Mouse (Mus musculus): Measurements from ENCODE around the gene Phlda3. TPM values are rescaled to one million over a fixed set of nuclear protein-coding genes. Genes with fewer than 3 reads are reported as not detected.
A peak's percentile ranks its signal among the peaks of the same experiment; 100 is the strongest.

Gene Phlda3
- total RNA-seq (2021) = 44.9 and 49.5 TPM in 2 replicates
- long read RNA-seq, experiment 1, transcript Phlda3-201 (2 exons, 1,435 nt) = major isoform, 92 of 100 reads
- long read RNA-seq, experiment 1, partial matches to known transcripts = 0 of 100 reads
- long read RNA-seq, experiment 1, other reads (novel, unspliced or antisense) = 8 of 100 reads
- long read RNA-seq, experiment 2, transcript Phlda3-201 (2 exons, 1,435 nt) = major isoform, 101 of 108 reads
- long read RNA-seq, experiment 2, partial matches to known transcripts = 7 of 108 reads
- long read RNA-seq, experiment 2, other reads (novel, unspliced or antisense) = 0 of 108 reads

GRCm38 (mm10) chr1:135765645-135766591 is at the start of gene Phlda3:
Gene Phlda3 (plus strand): TSS chr1:135766119.
- peak; percentile 90 for DNase-seq

- DNase-seq = peak; percentile 79
These were observed 46.4 kb upstream of the Phlda3 start for GRCm38 (mm10) chr1:135719486-135719885.

- DNase-seq = no peak
These were observed 45.9 kb upstream of the Phlda3 start, which contains the start of gene Csrp1 for GRCm38 (mm10) chr1:135719983-135720382. Gene Csrp1 (plus strand): TSS chr1:135720061.

- no peak for DNase-seq
These were observed 42.9 kb upstream of the Phlda3 start for GRCm38 (mm10) chr1:135723016-135723415.

- no peak for DNase-seq
These were observed 41.8 kb upstream of the Phlda3 start for GRCm38 (mm10) chr1:135724134-135724533.

GRCm38 (mm10) chr1:135725324-135725723 is 40.6 kb upstream of the Phlda3 start:
- no peak for DNase-seq

- peak; percentile 33 for DNase-seq
These were observed 40.0 kb upstream of the Phlda3 start for GRCm38 (mm10) chr1:135725936-135726335.

GRCm38 (mm10) chr1:135728631-135729366 is 37.1 kb upstream of the Phlda3 start:
- DNase-seq = peak; percentile 93

GRCm38 (mm10) chr1:135729367-135729713 is 36.6 kb upstream of the Phlda3 start:
- peak; percentile 64 for DNase-seq

- DNase-seq = peak; percentile 7
These were observed 36.1 kb upstream of the Phlda3 start for GRCm38 (mm10) chr1:135729821-135730220.

GRCm38 (mm10) chr1:135730296-135730695 is 35.6 kb upstream of the Phlda3 start:
- peak; percentile 26 for DNase-seq

- no peak for DNase-seq
These were observed 34.5 kb upstream of the Phlda3 start for GRCm38 (mm10) chr1:135731393-135731792.

GRCm38 (mm10) chr1:135731897-135732684 is 33.8 kb upstream of the Phlda3 start:
- DNase-seq = no peak

- peak; percentile 24 for DNase-seq
These were observed 31.5 kb upstream of the Phlda3 start for GRCm38 (mm10) chr1:135734225-135734937.

GRCm38 (mm10) chr1:135735460-135735859 is 30.5 kb upstream of the Phlda3 start:
- DNase-seq = no peak

- no peak for DNase-seq
These were observed 20.9 kb upstream of the Phlda3 start for GRCm38 (mm10) chr1:135744987-135745386.

- DNase-seq = no peak
These were observed 19.7 kb upstream of the Phlda3 start for GRCm38 (mm10) chr1:135746248-135746647.

- peak; percentile 95 for DNase-seq
These were observed 13.1 kb upstream of the Phlda3 start for GRCm38 (mm10) chr1:135752737-135753348.

- DNase-seq = peak; percentile 39
These were observed 10.6 kb upstream of the Phlda3 start for GRCm38 (mm10) chr1:135755287-135755686.

GRCm38 (mm10) chr1:135755913-135756312 is 10.0 kb upstream of the Phlda3 start:
- no peak for DNase-seq

Data from adrenal gland, postnatal 14 days (tissue).